12 mouse cellular contexts compared by ENCODE assay signal in the genomic region with DNA sequence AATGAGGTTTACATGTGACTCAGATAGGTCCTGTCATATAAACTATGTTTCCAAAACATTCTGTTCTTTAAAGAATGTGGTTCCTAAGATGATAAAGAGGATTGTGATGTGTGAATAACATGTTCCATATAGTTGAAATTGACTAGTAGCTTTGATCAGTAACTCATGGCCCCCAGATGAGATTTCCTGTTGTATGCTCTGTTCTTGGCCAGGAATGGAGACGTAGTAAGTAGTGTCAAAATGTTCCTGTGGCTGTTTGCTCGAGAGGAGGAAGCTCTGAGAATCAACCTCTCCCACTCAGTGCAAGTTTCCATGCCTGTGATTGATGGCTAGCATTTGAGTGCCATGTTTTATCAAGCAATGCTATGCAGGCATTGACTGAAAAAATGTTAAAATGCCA.
"Had no signal": no experiment of that assay in that cellular context is flagged by ENCODE, and none has a peak within 500 bp of the region (broad histone marks: within the 10 kb centered on the region; RNA-seq: fewer than 3 reads in every experiment).

No protein-coding gene starts in this region.

- H3K36me3 ChIP-seq: liver, embryonic 12.5 days; midbrain, embryonic 13.5 days; midbrain, embryonic 15.5 days; neural tube, embryonic 12.5 days; stomach, embryonic 15.5 days had no signal

- H3K4me2 ChIP-seq: liver, embryonic 12.5 days; midbrain, embryonic 11.5 days; midbrain, embryonic 13.5 days; midbrain, embryonic 15.5 days; neural tube, embryonic 12.5 days; stomach, embryonic 15.5 days had no signal

- H3K4me1 ChIP-seq: liver, embryonic 12.5 days; midbrain, embryonic 13.5 days; midbrain, embryonic 15.5 days; neural tube, embryonic 12.5 days; stomach, embryonic 15.5 days had no signal

- H3K9me3 ChIP-seq: liver, embryonic 12.5 days; midbrain, embryonic 13.5 days; midbrain, embryonic 15.5 days; neural tube, embryonic 12.5 days; stomach, embryonic 15.5 days had no signal

- H3K27ac ChIP-seq: liver, embryonic 12.5 days; liver, embryonic 14.5 days; midbrain, embryonic 13.5 days; midbrain, embryonic 15.5 days; neural tube, embryonic 12.5 days; stomach, embryonic 15.5 days; stomach, postnatal 0 days had no signal

- DNase-seq: right cerebral cortex, postnatal 14 days; thymus, adult 2 months; thymus, postnatal 25 days; thymus, postnatal 4 days had no signal

- H3K9ac ChIP-seq: liver, embryonic 12.5 days; liver, embryonic 14.5 days; midbrain, embryonic 13.5 days; midbrain, embryonic 15.5 days; neural tube, embryonic 12.5 days; stomach, embryonic 15.5 days had no signal

- H3K27me3 ChIP-seq: liver, embryonic 12.5 days; midbrain, embryonic 13.5 days; midbrain, embryonic 15.5 days; neural tube, embryonic 12.5 days; stomach, embryonic 15.5 days had no signal

- ATAC-seq: liver, embryonic 12.5 days; midbrain, embryonic 13.5 days; midbrain, embryonic 15.5 days had no signal

- H3K4me3 ChIP-seq: liver, embryonic 12.5 days; midbrain, embryonic 13.5 days; midbrain, embryonic 15.5 days; neural tube, embryonic 12.5 days; stomach, embryonic 15.5 days had no signal
